Mouse (Mus musculus) forebrain, embryonic 16.5 days (tissue): Measurements from ENCODE around the gene Tas2r118. TPM values are rescaled to one million over a fixed set of nuclear protein-coding genes. Genes with fewer than 3 reads are reported as not detected.

Experiments used
- ATAC-seq: fragments of 200-750 bp; cut with Nextera tagmentation; 2 replicates; pipeline ENCODE4 v1.8.0; 2017; ENCODE audit warnings: mild to moderate bottlenecking, moderate library complexity
- H3K27ac ChIP-seq: fragments of 300-500 bp; sonication (generic); 2 replicates; pipeline ENCODE4 v1.5.1; 2014; ENCODE audit warnings: low read length, control low read depth
- H3K27me3 ChIP-seq: fragments of 300-500 bp; sonication (generic); replicated peaks from 2 replicates; pipeline ENCODE4 v1.6.1; 2014; ENCODE audit warnings: low read length; ENCODE audit not compliant: control insufficient read depth, insufficient read depth
- H3K36me3 ChIP-seq: fragments of 300-500 bp; sonication (generic); 2 replicates; pipeline ENCODE4 v1.6.1; 2014; ENCODE audit not compliant: control insufficient read depth, insufficient read depth
- H3K4me1 ChIP-seq: fragments of 300-500 bp; sonication (generic); replicated peaks from 2 replicates; pipeline ENCODE4 v1.6.1; 2014; ENCODE audit warnings: low read length; ENCODE audit not compliant: control insufficient read depth, insufficient read depth
- H3K4me2 ChIP-seq: fragments of 300-500 bp; sonication (generic); 2 replicates; pipeline ENCODE4 v1.6.1; 2014; ENCODE audit warnings: mild to moderate bottlenecking, low read length, control low read depth
- H3K4me3 ChIP-seq: fragments of 300-500 bp; sonication (generic); replicated peaks from 2 replicates; pipeline ENCODE4 v1.5.1; 2014; ENCODE audit warnings: mild to moderate bottlenecking, low read length, control low read depth
- H3K9ac ChIP-seq: fragments of 300-500 bp; sonication (generic); replicated peaks from 2 replicates; pipeline ENCODE4 v1.6.1; 2014; ENCODE audit warnings: low read depth, low read length, control low read depth
- H3K9me3 ChIP-seq: fragments of 300-500 bp; sonication (generic); 2 replicates; pipeline ENCODE4 v1.6.1; 2016; ENCODE audit warnings: low read length; ENCODE audit not compliant: control insufficient read depth
- WGBS: fragments of 180-500 bp; shearing (Covaris S2); extraction: QIAGEN DNeasy Blood & Tissue Kit; methylation state at CpG from one replicate; pipeline ENCODE4 v1.1.7; 2014; 5-methylcytosine and 5-hydroxymethylcytosine counted together
- polyA plus RNA-seq: library from polyadenylated mRNA; unstranded; fragments of >200 nt; fragmentation: Nextera tagmentation; extraction: Ambion mirVana; gene quantifications from 2 replicates; pipeline ENCODE4 v1.2.1, GENCODE M21; 2015

Gene Tas2r118
- not detected in 2 replicates for polyA plus RNA-seq

GRCm38 (mm10) chr6:23969960-23970359 lies at the start of gene Tas2r118:
TSS of gene Tas2r118 (minus strand) at chr6:23970060.
- H3K4me3 ChIP-seq, result no peak within 1 kb of the TSS
- 94% methylated on average over 5 of the region's 5 CpGs for WGBS

GRCm38 (mm10) chr6:24018320-24018719 lies 48.5 kb upstream of the Tas2r118 start:
- 90% methylated on average over 5 of the region's 5 CpGs for WGBS
- ATAC-seq, result no peak
- Histone ChIP-seq H3K9me3 (no peaks in the 10 kb centered on the region), H3K27me3 (no peaks in the 10 kb centered on the region), H3K4me3 (no peak overlapping the region), H3K36me3 (no peaks in the 10 kb centered on the region), H3K27ac (no peak overlapping the region), H3K4me2 (no peak overlapping the region), H3K9ac (no peak overlapping the region), H3K4me1 (no peaks in the 10 kb centered on the region)

More at GRCm38 (mm10) chr6:23969960-23970359, at the start of gene Tas2r118:
- Histone ChIP-seq H3K27me3 (no peaks in the 10 kb centered on the region), H3K9me3 (no peaks in the 10 kb centered on the region), H3K4me1 (no peaks in the 10 kb centered on the region), H3K27ac (no peak within 1 kb of the TSS), H3K9ac (no peak within 1 kb of the TSS), H3K36me3 (no peaks in the 10 kb centered on the region), H3K4me2 (no peak within 1 kb of the TSS)
- ATAC-seq, result no peak

- no peaks in the 10 kb centered on the region for H3K36me3 ChIP-seq
- ATAC-seq, result no peak
- no peaks in the 10 kb centered on the region for H3K4me1 ChIP-seq
- H3K9ac ChIP-seq, result no peak overlapping the region
- no peaks in the 10 kb centered on the region for H3K9me3 ChIP-seq
- WGBS, result 73% methylated on average over 2 of the region's 2 CpGs
- no peak overlapping the region for H3K4me2 ChIP-seq
- no peak overlapping the region for H3K4me3 ChIP-seq
- H3K27ac ChIP-seq, result no peak overlapping the region
- no peaks in the 10 kb centered on the region for H3K27me3 ChIP-seq
Measured at GRCm38 (mm10) chr6:23993276-23993675, 23.4 kb upstream of the Tas2r118 start.

GRCm38 (mm10) chr6:23990687-23991387 lies 21.0 kb upstream of the Tas2r118 start:
- no peak for ATAC-seq
- H3K9ac ChIP-seq, result no peak overlapping the region
- no peaks in the 10 kb centered on the region for H3K4me1 ChIP-seq
- H3K27me3 ChIP-seq, result no peaks in the 10 kb centered on the region
- no peaks in the 10 kb centered on the region for H3K36me3 ChIP-seq
- H3K4me3 ChIP-seq, result no peak overlapping the region
- H3K9me3 ChIP-seq, result no peaks in the 10 kb centered on the region
- no peak overlapping the region for H3K27ac ChIP-seq
- WGBS, result 35% methylated on average over 3 of the region's 3 CpGs
- no peak overlapping the region for H3K4me2 ChIP-seq

- H3K36me3 ChIP-seq, result no peaks in the 10 kb centered on the region
- H3K4me3 ChIP-seq, result no peak overlapping the region
- H3K9me3 ChIP-seq, result no peaks in the 10 kb centered on the region
- H3K27me3 ChIP-seq, result no peaks in the 10 kb centered on the region
- H3K9ac ChIP-seq, result no peak overlapping the region
- H3K4me1 ChIP-seq, result no peaks in the 10 kb centered on the region
- H3K4me2 ChIP-seq, result no peak overlapping the region
- WGBS, result 93% methylated on average over 1 of the region's 1 CpGs
- no peak for ATAC-seq
- no peak overlapping the region for H3K27ac ChIP-seq
Measured at GRCm38 (mm10) chr6:23986293-23986692, 16.4 kb upstream of the Tas2r118 start.

- no peaks in the 10 kb centered on the region for H3K27me3 ChIP-seq
- no peaks in the 10 kb centered on the region for H3K9me3 ChIP-seq
- no peak overlapping the region for H3K9ac ChIP-seq
- no peak for ATAC-seq
- H3K27ac ChIP-seq, result no peak overlapping the region
- no peaks in the 10 kb centered on the region for H3K4me1 ChIP-seq
- no peaks in the 10 kb centered on the region for H3K36me3 ChIP-seq
- no peak overlapping the region for H3K4me3 ChIP-seq
- H3K4me2 ChIP-seq, result no peak overlapping the region
- WGBS, result 80% methylated on average over 2 of the region's 2 CpGs
Measured at GRCm38 (mm10) chr6:23966980-23967379, 2.9 kb downstream of the Tas2r118 start.

GRCm38 (mm10) chr6:23965925-23966324 lies 3.9 kb downstream of the Tas2r118 start:
- H3K27me3 ChIP-seq, result no peaks in the 10 kb centered on the region
- 90% methylated on average over 3 of the region's 3 CpGs for WGBS
- H3K27ac ChIP-seq, result no peak overlapping the region
- no peaks in the 10 kb centered on the region for H3K9me3 ChIP-seq
- H3K4me3 ChIP-seq, result no peak overlapping the region
- no peak overlapping the region for H3K4me2 ChIP-seq
- no peak for ATAC-seq
- H3K36me3 ChIP-seq, result no peaks in the 10 kb centered on the region
- no peaks in the 10 kb centered on the region for H3K4me1 ChIP-seq
- H3K9ac ChIP-seq, result no peak overlapping the region

GRCm38 (mm10) chr6:23963741-23964140 lies 6.1 kb downstream of the Tas2r118 start:
- no peak for ATAC-seq
- Histone ChIP-seq H3K4me3 (no peak overlapping the region), H3K27me3 (no peaks in the 10 kb centered on the region), H3K27ac (no peak overlapping the region), H3K4me2 (no peak overlapping the region), H3K9ac (no peak overlapping the region), H3K9me3 (no peaks in the 10 kb centered on the region), H3K36me3 (no peaks in the 10 kb centered on the region), H3K4me1 (no peaks in the 10 kb centered on the region)
- 75% methylated on average over 1 of the region's 1 CpGs for WGBS

GRCm38 (mm10) chr6:23940776-23941175 lies 29.1 kb downstream of the Tas2r118 start:
- WGBS, result 95% methylated on average over 1 of the region's 1 CpGs
- Histone ChIP-seq H3K27ac (no peak overlapping the region), H3K4me2 (no peak overlapping the region), H3K9ac (no peak overlapping the region), H3K27me3 (no peaks in the 10 kb centered on the region), H3K9me3 (no peaks in the 10 kb centered on the region), H3K4me3 (no peak overlapping the region), H3K4me1 (peaks cover 4% of the 10 kb centered on the region; the same call in 1 of the 2 replicates), H3K36me3 (no peaks in the 10 kb centered on the region)
- ATAC-seq, result no peak
